ENCODE assay signal across 8 mouse cellular contexts in genomic region chr12:79887225-79887886, GRCm38 (mm10).
DNase-seq lines count a peak whose midpoint lies in the region; ATAC-seq lines count a peak whose summit lies in the region.
"Had no signal": no experiment of that assay in that cellular context is flagged by ENCODE, and none has a peak within 500 bp of the region (broad histone marks: within the 10 kb centered on the region; RNA-seq: fewer than 3 reads in every experiment).

No protein-coding gene starts in this region.

- DNase-seq in right cerebral cortex, postnatal 10 days (ENCODE audit: low spot score in 2 of 2), result peak; percentile 44 to 48
- no peak for DNase-seq in right cerebral cortex, adult 18-20 months
- peak; percentile 91 to 94 for DNase-seq in heart, adult 18-20 months
- DNase-seq in MN1 (ENCODE audit: low spot score), result no peak

- peak; percentile 69 for ATAC-seq in kidney, embryonic 15.5 days (replicated peaks; ENCODE audit: low FRiP score)
- ATAC-seq in neural tube, embryonic 13.5 days (ENCODE audit: low read depth), result no peak
- no peak for ATAC-seq in inflammation-experienced regulatory T-cells, adult 6 months

- peak overlapping the region; percentile 86 for H3K27ac ChIP-seq in kidney, embryonic 15.5 days
- H3K27ac ChIP-seq in neural tube, embryonic 13.5 days (replicated peaks), result peak overlapping the region; percentile 33; the same call in 1 of the 2 replicates

- 21% methylated on average over 12 of the region's 12 CpGs for WGBS in kidney, embryonic 15.5 days
- WGBS in neural tube, embryonic 13.5 days, result 57% methylated on average over 12 of the region's 12 CpGs

- peak overlapping the region; percentile 6; the same call in 1 of the 2 replicates for H3K4me2 ChIP-seq in kidney, embryonic 15.5 days
- no peak overlapping the region for H3K4me2 ChIP-seq in neural tube, embryonic 13.5 days

- no peak overlapping the region for H3K9ac ChIP-seq in kidney, embryonic 15.5 days
- no peak overlapping the region for H3K9ac ChIP-seq in neural tube, embryonic 13.5 days

- H3K27me3 ChIP-seq in kidney, embryonic 15.5 days, result no peaks in the 10 kb centered on the region
- H3K27me3 ChIP-seq in neural tube, embryonic 13.5 days, result no peaks in the 10 kb centered on the region

- H3K4me1 ChIP-seq in kidney, embryonic 15.5 days, result peaks cover 53% of the 10 kb centered on the region
- peaks cover 20% of the 10 kb centered on the region for H3K4me1 ChIP-seq in neural tube, embryonic 13.5 days (replicated peaks)

- H3K4me3 ChIP-seq in kidney, embryonic 15.5 days (replicated peaks), result no peak overlapping the region
- H3K4me3 ChIP-seq in neural tube, embryonic 13.5 days, result no peak overlapping the region
- H3K4me3 ChIP-seq: megakaryocyte, embryonic 14.5 days had no signal

- no peaks in the 10 kb centered on the region for H3K9me3 ChIP-seq in kidney, embryonic 15.5 days (replicated peaks)
- H3K9me3 ChIP-seq in neural tube, embryonic 13.5 days, result no peaks in the 10 kb centered on the region
- H3K9me3 ChIP-seq: megakaryocyte, embryonic 14.5 days had no signal

- H3K36me3 ChIP-seq in kidney, embryonic 15.5 days, result no peaks in the 10 kb centered on the region
- H3K36me3 ChIP-seq in neural tube, embryonic 13.5 days, result no peaks in the 10 kb centered on the region

Comparison
In these comparisons a context has a peak if more than half of its experiments do, and no peak if none do; other contexts are left out.
1. DNase-seq: peak in right cerebral cortex, postnatal 10 days (2 of 2) and heart, adult 18-20 months (2 of 2); none in right cerebral cortex, adult 18-20 months (single experiment) and MN1 (single experiment).